8 mouse cellular contexts compared by ENCODE assay signal in the genomic region with DNA sequence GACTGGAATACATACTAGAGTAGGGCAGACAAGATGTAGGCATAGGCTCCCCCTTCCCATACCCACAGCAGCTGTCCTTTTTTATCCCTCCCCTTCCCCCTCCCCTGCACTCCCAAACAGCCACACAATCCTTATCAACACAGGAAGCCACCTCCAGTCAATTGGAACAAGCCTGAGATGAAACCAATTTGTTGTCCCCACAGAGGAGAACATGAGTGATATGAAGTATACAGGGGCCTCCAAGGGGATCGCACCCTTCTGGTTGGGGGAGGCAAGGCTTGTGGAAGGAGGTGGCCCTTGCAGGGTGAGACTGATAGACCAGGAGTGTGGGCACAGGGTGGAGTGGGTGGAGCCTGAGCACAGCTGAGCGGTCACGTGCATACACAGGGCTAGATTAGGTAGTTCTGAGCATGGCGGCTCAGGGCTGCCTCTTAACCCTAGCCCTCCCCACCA.
DNase-seq lines count a peak whose midpoint lies in the region; ATAC-seq lines count a peak whose summit lies in the region.

No protein-coding gene starts in this region.

- intact Hi-C loops in heart, postnatal 25 days (cut with DNase I) = no loop called here
- intact Hi-C loops in left cerebral cortex, postnatal 25 days (cut with DNase I) = no loop called here

- H3K4me1 ChIP-seq in heart, embryonic 10.5 days = peaks cover 41% of the 10 kb centered on the region
- H3K4me1 ChIP-seq in forebrain, embryonic 16.5 days (replicated peaks; ENCODE audit: control insufficient read depth, insufficient read depth, low read length) = peaks cover 52% of the 10 kb centered on the region
- peaks cover 17% of the 10 kb centered on the region for H3K4me1 ChIP-seq in liver, embryonic 11.5 days (replicated peaks; ENCODE audit: control insufficient read depth, insufficient read depth, low read length)
- H3K4me1 ChIP-seq in neural tube, embryonic 14.5 days (ENCODE audit: control insufficient read depth, insufficient read depth, low read length) = peaks cover 12% of the 10 kb centered on the region; the same call in 1 of the 2 replicates

- no peak overlapping the region for H3K9ac ChIP-seq in forebrain, embryonic 16.5 days (replicated peaks; ENCODE audit: low read depth, low read length)
- H3K9ac ChIP-seq in liver, embryonic 11.5 days (ENCODE audit: low read depth, low read length) = no peak overlapping the region
- no peak overlapping the region for H3K9ac ChIP-seq in neural tube, embryonic 14.5 days (replicated peaks; ENCODE audit: low read depth, low read length)

- peak; percentile 61 for ATAC-seq in forebrain, embryonic 16.5 days
- peak; percentile 93 for ATAC-seq in liver, embryonic 11.5 days (replicated peaks; ENCODE audit: low FRiP score)
- ATAC-seq in neural tube, embryonic 14.5 days (ENCODE audit: low read depth) = peak; percentile 80; the same call in 1 of the 2 replicates

- DNase-seq in heart, embryonic 10.5 days (ENCODE audit: low spot score) = peak; percentile 81
- DNase-seq in heart, postnatal 25 days (ENCODE audit: low spot score) = no peak
- DNase-seq in liver, embryonic 11.5 days (ENCODE audit: low spot score) = peak; percentile 54
- no peak for DNase-seq in ovary, postnatal 36 days (ENCODE audit: low spot score)
- no peak for DNase-seq in left cerebral cortex, postnatal 25 days (ENCODE audit: low spot score in 2 of 2)
- no peak for DNase-seq in adrenal gland, adult 2 months

- no peaks in the 10 kb centered on the region for H3K9me3 ChIP-seq in heart, embryonic 10.5 days
- no peaks in the 10 kb centered on the region for H3K9me3 ChIP-seq in forebrain, embryonic 16.5 days (ENCODE audit: control insufficient read depth, low read length)
- H3K9me3 ChIP-seq in liver, embryonic 11.5 days (ENCODE audit: control insufficient read depth, low read length) = no peaks in the 10 kb centered on the region
- H3K9me3 ChIP-seq in neural tube, embryonic 14.5 days (ENCODE audit: control insufficient read depth, low read length) = no peaks in the 10 kb centered on the region

- H3K4me2 ChIP-seq in forebrain, embryonic 16.5 days (ENCODE audit: low read length) = no peak overlapping the region
- H3K4me2 ChIP-seq in liver, embryonic 11.5 days = peak overlapping the region; percentile 23; the same call in 1 of the 2 replicates
- no peak overlapping the region for H3K4me2 ChIP-seq in neural tube, embryonic 14.5 days (ENCODE audit: low read depth, low read length)

- H3K4me3 ChIP-seq in heart, embryonic 10.5 days = no peak overlapping the region
- no peak overlapping the region for H3K4me3 ChIP-seq in forebrain, embryonic 16.5 days (replicated peaks; ENCODE audit: low read length)
- no peak overlapping the region for H3K4me3 ChIP-seq in liver, embryonic 11.5 days (ENCODE audit: low read depth, low read length)
- no peak overlapping the region for H3K4me3 ChIP-seq in neural tube, embryonic 14.5 days (ENCODE audit: low read depth, low read length)

- no peaks in the 10 kb centered on the region for H3K36me3 ChIP-seq in heart, embryonic 10.5 days
- H3K36me3 ChIP-seq in forebrain, embryonic 16.5 days (ENCODE audit: control insufficient read depth, insufficient read depth) = no peaks in the 10 kb centered on the region
- no peaks in the 10 kb centered on the region for H3K36me3 ChIP-seq in liver, embryonic 11.5 days (ENCODE audit: control insufficient read depth, insufficient read depth, low read length)
- H3K36me3 ChIP-seq in neural tube, embryonic 14.5 days (ENCODE audit: control insufficient read depth, insufficient read depth, low read length) = no peaks in the 10 kb centered on the region

- WGBS in heart, embryonic 10.5 days = 32% methylated on average over 4 of the region's 4 CpGs
- 59% methylated on average over 4 of the region's 4 CpGs for WGBS in forebrain, embryonic 16.5 days
- 16% methylated on average over 4 of the region's 4 CpGs for WGBS in liver, embryonic 11.5 days
- WGBS in neural tube, embryonic 14.5 days = 52% methylated on average over 4 of the region's 4 CpGs

- H3K27ac ChIP-seq in heart, embryonic 10.5 days = peak overlapping the region; percentile 53; the same call in 1 of the 2 replicates
- 0 out of 2 replicates have a peak overlapping the region, but pooled peaks have one; percentile 11 for H3K27ac ChIP-seq in forebrain, embryonic 16.5 days (ENCODE audit: low read length)
- peak overlapping the region; percentile 25; the same call in 1 of the 2 replicates for H3K27ac ChIP-seq in liver, embryonic 11.5 days (ENCODE audit: low read depth, low read length)
- no peak overlapping the region for H3K27ac ChIP-seq in neural tube, embryonic 14.5 days (ENCODE audit: low read depth, low read length)

- peaks cover 3% of the 10 kb centered on the region; the same call in 1 of the 2 replicates for H3K27me3 ChIP-seq in heart, embryonic 10.5 days (ENCODE audit: insufficient read depth, poor library complexity, severe bottlenecking)
- no peaks in the 10 kb centered on the region for H3K27me3 ChIP-seq in forebrain, embryonic 16.5 days (replicated peaks; ENCODE audit: control insufficient read depth, insufficient read depth, low read length)
- H3K27me3 ChIP-seq in liver, embryonic 11.5 days (replicated peaks; ENCODE audit: control insufficient read depth, insufficient read depth, low read length) = no peaks in the 10 kb centered on the region
- no peaks in the 10 kb centered on the region for H3K27me3 ChIP-seq in neural tube, embryonic 14.5 days (ENCODE audit: control insufficient read depth, insufficient read depth, low read length)

Comparison
In these comparisons a context has a peak if more than half of its experiments do, and no peak if none do; other contexts are left out.
1. DNase-seq: peak in heart, embryonic 10.5 days (single experiment) and liver, embryonic 11.5 days (single experiment); none in heart, postnatal 25 days (single experiment), ovary, postnatal 36 days (single experiment), left cerebral cortex, postnatal 25 days (0 of 2) and adrenal gland, adult 2 months (single experiment).
2. Peak in every context shown above with its lines, with median percentiles within 50 percentile points of each other: ATAC-seq.